Mouse (Mus musculus) forebrain, embryonic 16.5 days (tissue): ENCODE measurements around the gene Aff3. TPM values are rescaled to one million over a fixed set of nuclear protein-coding genes. Genes with fewer than 3 reads are reported as not detected.
A peak's percentile ranks its signal among the peaks of the same experiment; 100 is the strongest.

ENCODE experiments used
- ATAC-seq: fragments of 200-750 bp; cut with Nextera tagmentation; 2 replicates; pipeline ENCODE4 v1.8.0; 2017; ENCODE audit warnings: mild to moderate bottlenecking, moderate library complexity
- H3K27ac ChIP-seq: fragments of 300-500 bp; sonication (generic); 2 replicates; pipeline ENCODE4 v1.5.1; 2014; ENCODE audit warnings: low read length, control low read depth
- H3K27me3 ChIP-seq: fragments of 300-500 bp; sonication (generic); replicated peaks from 2 replicates; pipeline ENCODE4 v1.6.1; 2014; ENCODE audit warnings: low read length; ENCODE audit not compliant: control insufficient read depth, insufficient read depth
- H3K36me3 ChIP-seq: fragments of 300-500 bp; sonication (generic); 2 replicates; pipeline ENCODE4 v1.6.1; 2014; ENCODE audit not compliant: control insufficient read depth, insufficient read depth
- H3K4me1 ChIP-seq: fragments of 300-500 bp; sonication (generic); replicated peaks from 2 replicates; pipeline ENCODE4 v1.6.1; 2014; ENCODE audit warnings: low read length; ENCODE audit not compliant: control insufficient read depth, insufficient read depth
- H3K4me2 ChIP-seq: fragments of 300-500 bp; sonication (generic); 2 replicates; pipeline ENCODE4 v1.6.1; 2014; ENCODE audit warnings: mild to moderate bottlenecking, low read length, control low read depth
- H3K4me3 ChIP-seq: fragments of 300-500 bp; sonication (generic); replicated peaks from 2 replicates; pipeline ENCODE4 v1.5.1; 2014; ENCODE audit warnings: mild to moderate bottlenecking, low read length, control low read depth
- H3K9ac ChIP-seq: fragments of 300-500 bp; sonication (generic); replicated peaks from 2 replicates; pipeline ENCODE4 v1.6.1; 2014; ENCODE audit warnings: low read depth, low read length, control low read depth
- H3K9me3 ChIP-seq: fragments of 300-500 bp; sonication (generic); 2 replicates; pipeline ENCODE4 v1.6.1; 2016; ENCODE audit warnings: low read length; ENCODE audit not compliant: control insufficient read depth
- WGBS: fragments of 180-500 bp; shearing (Covaris S2); extraction: QIAGEN DNeasy Blood & Tissue Kit; methylation state at CpG from one replicate; pipeline ENCODE4 v1.1.7; 2014; 5-methylcytosine and 5-hydroxymethylcytosine counted together
- polyA plus RNA-seq: library from polyadenylated mRNA; unstranded; fragments of >200 nt; fragmentation: Nextera tagmentation; extraction: Ambion mirVana; gene quantifications from 2 replicates; pipeline ENCODE4 v1.2.1, GENCODE M21; 2015

Gene Aff3
- polyA plus RNA-seq, 1 experiment from 2014 or later, result 16.9 TPM

DNA sequence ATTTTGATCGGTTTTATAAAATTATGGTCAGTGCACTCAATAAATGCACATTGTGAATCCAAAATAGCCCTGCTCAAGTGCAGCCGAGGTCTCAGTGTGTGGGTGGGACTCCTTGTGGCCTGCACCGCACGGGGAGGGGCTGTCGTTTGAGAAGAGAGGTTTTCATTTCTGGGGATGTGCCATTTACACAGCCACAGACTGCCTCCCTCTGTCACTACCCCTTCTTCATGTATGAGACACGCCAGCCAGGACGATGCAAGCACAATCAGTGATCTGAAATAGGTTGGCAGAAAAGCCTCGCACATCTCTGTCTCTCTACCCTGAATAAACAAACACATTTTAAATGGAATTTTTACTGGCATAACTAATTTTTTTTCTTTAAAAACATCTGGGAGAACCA lies 443.3 kb downstream of the Aff3 start:
- Histone ChIP-seq H3K9me3 (peaks cover 26% of the 10 kb centered on the region), H3K27ac (no peak overlapping the region), H3K36me3 (peaks cover 13% of the 10 kb centered on the region), H3K4me1 (no peaks in the 10 kb centered on the region), H3K4me2 (no peak overlapping the region), H3K27me3 (no peaks in the 10 kb centered on the region), H3K4me3 (no peak overlapping the region), H3K9ac (no peak overlapping the region)
- no peak for ATAC-seq
- 88% methylated on average over 8 of the region's 8 CpGs for WGBS

DNA sequence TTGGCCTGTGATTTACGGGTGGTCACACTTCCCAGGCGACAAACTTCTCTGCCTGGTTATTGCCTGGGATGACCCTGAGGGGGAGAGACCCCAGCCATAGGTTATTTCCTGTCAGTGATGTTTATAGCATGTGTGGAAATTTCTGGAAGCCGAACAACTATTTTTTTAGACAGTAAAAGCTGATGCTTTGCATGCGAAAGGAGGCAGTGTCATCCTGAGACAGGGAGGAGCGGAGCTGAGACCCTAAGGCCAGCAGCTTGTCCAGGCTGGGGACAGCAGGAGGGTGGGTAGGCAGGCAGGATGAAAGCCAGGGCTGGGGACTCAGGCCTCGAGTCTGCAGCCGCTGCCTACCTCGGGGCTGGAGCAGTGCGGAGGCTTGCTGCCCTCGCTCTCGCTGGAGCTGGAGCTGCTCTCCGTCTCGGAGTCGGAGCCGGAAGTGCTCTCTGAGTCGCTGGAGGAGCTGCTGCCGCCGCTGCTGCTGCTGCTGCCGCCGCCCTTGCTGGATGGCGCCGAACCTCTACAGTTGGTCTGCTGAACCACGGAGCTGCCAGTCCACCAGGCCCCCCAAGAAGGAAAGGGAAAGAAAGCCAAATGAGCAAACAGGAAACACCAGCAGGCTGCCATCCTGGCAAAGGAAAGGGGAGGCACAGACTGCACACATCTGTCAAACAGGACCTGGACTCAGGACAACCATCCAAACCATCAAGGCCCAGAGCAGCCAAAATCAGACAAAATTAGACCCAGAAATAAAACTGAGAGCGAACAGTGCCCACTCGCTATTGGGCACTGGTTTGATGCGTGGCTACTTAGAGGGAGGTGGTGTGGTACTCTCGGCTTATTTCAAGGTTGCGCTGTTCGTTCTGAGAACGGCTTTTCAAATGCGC lies 446.6 kb downstream of the Aff3 start:
- Histone ChIP-seq H3K4me1 (no peaks in the 10 kb centered on the region), H3K9ac (no peak overlapping the region), H3K4me3 (no peak overlapping the region), H3K9me3 (0 out of 2 replicates have a peak, but pooled peaks cover 2% of the 10 kb centered on the region), H3K27ac (no peak overlapping the region), H3K27me3 (no peaks in the 10 kb centered on the region), H3K36me3 (no peaks in the 10 kb centered on the region), H3K4me2 (no peak overlapping the region)
- no peak for ATAC-seq
- 73% methylated on average over 31 of the region's 31 CpGs for WGBS

DNA sequence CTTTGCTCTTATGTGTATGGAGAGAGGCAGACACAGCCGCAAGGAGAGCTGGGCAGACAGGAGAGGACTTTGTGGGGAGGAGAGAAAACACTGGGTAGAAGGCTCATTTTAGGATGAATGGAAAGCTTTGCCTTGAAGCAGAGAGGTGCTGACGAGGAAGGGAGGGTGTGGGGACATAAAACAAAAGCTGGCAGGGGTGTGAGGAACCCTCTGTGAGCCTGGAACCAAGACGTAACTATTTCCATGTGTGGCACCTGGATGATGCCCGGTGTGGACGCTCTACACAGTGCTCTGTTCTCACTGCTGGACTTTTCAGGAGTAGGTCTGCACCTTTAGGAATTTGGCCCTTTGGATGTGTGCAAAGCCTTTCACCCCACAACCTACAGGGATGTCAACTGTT lies 447.7 kb downstream of the Aff3 start:
- WGBS, result 72% methylated on average over 5 of the region's 5 CpGs

DNA sequence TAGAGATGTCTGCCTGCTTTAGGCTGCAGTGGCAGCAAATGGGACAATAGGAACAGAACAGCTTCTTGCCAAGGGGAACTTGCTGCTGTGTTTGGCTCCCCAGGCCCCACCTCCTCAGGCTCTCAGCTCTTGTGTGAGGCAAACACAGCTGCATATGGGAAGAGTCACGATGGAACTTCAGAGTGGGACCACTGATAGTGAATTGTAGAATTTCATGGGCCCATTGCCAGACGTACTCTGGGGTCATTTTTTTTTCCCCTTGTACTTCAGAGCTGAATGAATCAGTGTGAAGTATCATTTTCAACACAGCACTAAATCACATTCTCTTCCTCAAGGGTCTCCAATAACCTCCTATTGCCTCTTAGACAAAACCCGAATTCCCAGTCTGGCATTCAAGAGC lies 451.4 kb downstream of the Aff3 start:
- H3K9ac ChIP-seq, result no peak overlapping the region
- no peak overlapping the region for H3K27ac ChIP-seq
- H3K4me1 ChIP-seq, result no peaks in the 10 kb centered on the region; the same call in 1 of the 2 replicates
- H3K36me3 ChIP-seq, result 0 out of 2 replicates have a peak, but pooled peaks cover 4% of the 10 kb centered on the region
- H3K27me3 ChIP-seq, result no peaks in the 10 kb centered on the region
- no peak overlapping the region for H3K4me2 ChIP-seq
- no peak for ATAC-seq
- H3K9me3 ChIP-seq, result no peaks in the 10 kb centered on the region
- no peak overlapping the region for H3K4me3 ChIP-seq
- WGBS, result 70% methylated on average over 3 of the region's 3 CpGs

More for the DNA sequence above, 447.7 kb downstream of the Aff3 start:
- no peak overlapping the region for H3K4me2 ChIP-seq
- H3K4me3 ChIP-seq, result no peak overlapping the region
- ATAC-seq, result no peak
- H3K36me3 ChIP-seq, result no peaks in the 10 kb centered on the region
- H3K9me3 ChIP-seq, result no peaks in the 10 kb centered on the region
- H3K27me3 ChIP-seq, result no peaks in the 10 kb centered on the region
- H3K9ac ChIP-seq, result no peak overlapping the region
- no peaks in the 10 kb centered on the region for H3K4me1 ChIP-seq
- H3K27ac ChIP-seq, result no peak overlapping the region

DNA sequence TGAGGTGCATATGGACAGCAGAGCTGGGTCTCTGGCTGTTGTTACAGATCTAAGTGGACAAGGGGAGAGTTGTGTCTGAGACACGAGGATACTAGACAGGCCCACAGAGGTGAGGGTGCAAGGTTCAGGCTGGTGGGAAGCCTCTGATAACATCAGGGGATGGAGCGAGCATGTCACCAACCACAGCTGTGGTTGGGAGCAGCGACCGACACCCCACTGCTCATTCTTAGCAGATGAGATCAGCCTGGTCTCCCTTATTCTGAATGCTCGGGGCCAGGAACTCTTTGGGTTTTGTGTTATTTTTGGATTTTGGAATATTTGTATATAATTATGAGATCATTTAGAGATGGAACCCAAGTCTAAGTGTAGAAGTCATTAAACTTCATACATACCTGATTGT lies 452.4 kb downstream of the Aff3 start:
- H3K4me1 ChIP-seq, result no peaks in the 10 kb centered on the region; the same call in 1 of the 2 replicates
- no peak overlapping the region for H3K4me2 ChIP-seq
- ATAC-seq, result no peak
- 0 out of 2 replicates have a peak, but pooled peaks cover 4% of the 10 kb centered on the region for H3K36me3 ChIP-seq
- no peak overlapping the region for H3K9ac ChIP-seq
- 83% methylated on average over 5 of the region's 5 CpGs for WGBS
- no peaks in the 10 kb centered on the region for H3K9me3 ChIP-seq
- no peak overlapping the region for H3K27ac ChIP-seq
- H3K27me3 ChIP-seq, result no peaks in the 10 kb centered on the region
- no peak overlapping the region for H3K4me3 ChIP-seq

DNA sequence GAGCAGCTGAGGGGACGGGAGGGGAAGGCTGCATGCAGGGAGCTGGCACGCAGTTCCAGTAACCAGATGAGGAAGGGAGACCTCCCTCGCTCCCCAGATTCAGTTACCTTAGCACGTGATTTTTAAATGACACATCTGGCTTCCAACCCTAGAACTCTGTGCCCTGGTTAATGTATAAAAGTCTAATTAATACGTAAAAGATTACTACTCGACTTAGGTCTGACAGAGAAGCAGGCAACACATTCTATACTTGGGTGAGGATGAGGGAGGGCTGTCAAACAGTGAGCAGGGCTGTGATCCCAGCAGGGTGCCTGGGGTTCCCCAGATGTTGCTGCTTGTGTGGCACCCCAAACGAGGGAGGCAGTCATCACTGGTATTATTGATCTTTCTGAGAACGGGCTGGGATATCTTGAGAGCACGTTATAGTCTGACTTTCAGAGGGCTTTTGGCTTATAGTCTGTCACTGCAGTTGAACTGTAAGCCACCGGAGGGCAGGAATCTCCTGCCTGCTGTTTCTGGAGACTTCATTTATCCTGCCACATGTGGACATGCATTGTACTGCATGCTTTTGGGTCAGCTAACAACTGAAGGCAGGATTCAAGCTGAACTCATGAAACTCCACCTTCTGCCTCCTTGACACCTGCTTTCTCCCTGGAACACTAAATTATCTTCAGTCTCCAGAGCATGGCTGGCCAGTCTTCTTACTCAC lies 462.1 kb downstream of the Aff3 start:
- 77% methylated on average over 10 of the region's 10 CpGs for WGBS
- no peaks in the 10 kb centered on the region for H3K9me3 ChIP-seq
- H3K4me1 ChIP-seq, result peaks cover 38% of the 10 kb centered on the region
- 0 out of 2 replicates have a peak, but pooled peaks cover 3% of the 10 kb centered on the region for H3K36me3 ChIP-seq
- no peak overlapping the region for H3K4me2 ChIP-seq
- ATAC-seq, result no peak
- H3K9ac ChIP-seq, result no peak overlapping the region
- no peak overlapping the region for H3K27ac ChIP-seq
- H3K27me3 ChIP-seq, result no peaks in the 10 kb centered on the region
- no peak overlapping the region for H3K4me3 ChIP-seq

DNA sequence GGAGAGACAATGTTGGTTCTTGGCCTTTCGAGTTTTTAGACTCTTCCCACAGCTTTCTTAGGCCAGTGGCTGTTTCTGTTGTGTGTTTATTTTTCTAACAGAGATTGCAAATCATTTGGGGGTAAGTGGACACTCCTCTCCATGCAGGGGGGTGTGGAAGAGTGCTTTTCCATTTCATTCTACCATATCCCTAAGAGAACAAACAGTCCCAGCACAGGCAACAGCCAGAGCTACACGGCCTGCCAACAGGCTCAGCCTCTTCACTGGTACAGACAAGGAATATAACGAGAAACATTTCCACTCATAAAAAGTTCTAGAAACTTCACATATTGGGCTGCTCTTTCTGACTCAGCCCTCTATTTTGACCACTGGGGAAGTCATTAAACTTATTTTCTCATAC lies 463.0 kb downstream of the Aff3 start:
- no peaks in the 10 kb centered on the region for H3K27me3 ChIP-seq
- WGBS, result 92% methylated on average over 3 of the region's 3 CpGs
- 0 out of 2 replicates have a peak, but pooled peaks cover 3% of the 10 kb centered on the region for H3K36me3 ChIP-seq
- no peak overlapping the region for H3K27ac ChIP-seq
- peaks cover 44% of the 10 kb centered on the region for H3K4me1 ChIP-seq
- no peak overlapping the region for H3K9ac ChIP-seq
- H3K4me3 ChIP-seq, result no peak overlapping the region
- no peak overlapping the region for H3K4me2 ChIP-seq
- no peaks in the 10 kb centered on the region for H3K9me3 ChIP-seq
- no peak for ATAC-seq

DNA sequence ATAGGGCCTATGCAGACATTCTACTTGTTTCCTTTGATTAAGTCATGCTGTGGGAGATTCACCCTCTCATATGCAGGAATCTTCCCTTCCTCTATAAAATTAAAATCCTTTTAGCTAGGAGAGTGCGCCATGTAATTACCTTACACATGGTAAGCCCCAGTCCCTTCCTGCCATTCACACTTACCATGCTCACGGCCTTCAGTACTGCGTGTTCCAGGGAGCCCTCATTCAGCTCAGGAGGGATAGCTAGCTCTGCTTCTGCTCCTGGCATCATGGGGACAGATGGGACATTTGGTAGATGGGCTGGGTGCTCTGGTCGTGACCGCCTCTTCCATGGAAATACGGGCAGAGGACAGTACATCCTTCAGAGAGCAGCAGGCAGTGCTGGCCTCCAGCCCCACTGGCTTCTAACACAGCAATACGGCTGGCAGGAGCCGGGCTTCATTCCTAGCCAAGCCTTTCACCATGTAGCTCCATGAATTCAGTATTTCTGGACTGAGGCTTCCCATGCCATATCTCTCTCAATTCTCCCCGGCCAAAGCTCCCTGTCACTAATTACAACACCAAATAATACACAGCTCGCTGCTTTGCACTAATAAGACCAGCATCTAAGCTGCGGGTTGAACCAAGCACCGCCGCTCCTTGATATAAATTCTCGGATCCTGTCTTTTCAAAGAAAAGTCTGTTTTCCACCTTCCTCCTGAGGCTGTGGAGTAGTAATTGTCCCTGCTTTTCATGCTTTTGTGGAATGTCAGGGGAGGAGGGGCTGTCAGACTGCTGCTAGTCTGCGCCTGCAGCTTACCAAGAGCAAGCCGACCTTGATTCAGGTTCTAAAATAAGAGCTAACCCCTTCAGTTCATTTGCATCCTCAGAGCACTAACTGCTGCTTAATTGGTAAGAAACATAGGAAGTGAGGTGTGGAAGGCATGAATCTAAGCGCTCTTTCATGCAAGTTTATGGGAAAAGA lies 464.8 kb downstream of the Aff3 start:
- Histone ChIP-seq H3K9ac (peak overlapping the region; percentile 18; the same call in 1 of the 2 replicates), H3K27ac (peak overlapping the region; percentile 79), H3K36me3 (0 out of 2 replicates have a peak, but pooled peaks cover 3% of the 10 kb centered on the region), H3K9me3 (no peaks in the 10 kb centered on the region), H3K4me1 (peaks cover 44% of the 10 kb centered on the region), H3K4me2 (peak overlapping the region; percentile 20), H3K27me3 (no peaks in the 10 kb centered on the region), H3K4me3 (no peak overlapping the region)
- WGBS, result 15% methylated on average over 17 of the region's 17 CpGs
- peak; percentile 77 for ATAC-seq
